Mouse (Mus musculus) naive thymus-derived CD4-positive, alpha-beta T cell, adult 5 months (primary cell): ENCODE measurements around the gene Crb2. TPM values are rescaled to one million over a fixed set of nuclear protein-coding genes. Genes with fewer than 3 reads are reported as not detected.

Source experiments
- polyA plus RNA-seq: library from polyadenylated mRNA; unstranded; fragments of 100-300 nt; shearing (Covaris generic); gene quantifications from one replicate; pipeline ENCODE4 v1.2.1, GENCODE M21; 2017

Crb2 gene
- polyA plus RNA-seq, result not detected

GRCm38 (mm10) chr2:37776016-37776415, at the start of gene Crb2:
Gene Crb2 (plus strand): TSS chr2:37776249.

Other genes starting within 250 kb of the Crb2 start
- 38.5 TPM for gene Strbp, start 72.4 kb upstream of the Crb2 start, polyA plus RNA-seq